ENCODE assay signal across 22 mouse cellular contexts in genomic region chr13:44559178-44559565, GRCm38 (mm10).
"Had no signal": no experiment of that assay in that cellular context is flagged by ENCODE, and none has a peak within 500 bp of the region (broad histone marks: within the 10 kb centered on the region; RNA-seq: fewer than 3 reads in every experiment).

No protein-coding gene starts in this region.

- H3K4me3 ChIP-seq: embryonic facial prominence, embryonic 10.5 days; embryonic facial prominence, embryonic 12.5 days; embryonic facial prominence, embryonic 13.5 days; embryonic facial prominence, embryonic 15.5 days; erythroblast, embryonic 14.5 days; forebrain, embryonic 10.5 days; forebrain, embryonic 12.5 days; forebrain, embryonic 13.5 days; forebrain, embryonic 15.5 days; gastrocnemius, adult 2 months; heart, adult 2 months; heart, embryonic 10.5 days had no signal

- H3K36me3 ChIP-seq: embryonic facial prominence, embryonic 10.5 days; embryonic facial prominence, embryonic 12.5 days; embryonic facial prominence, embryonic 13.5 days; embryonic facial prominence, embryonic 15.5 days; forebrain, embryonic 10.5 days; forebrain, embryonic 12.5 days; forebrain, embryonic 15.5 days; heart, embryonic 10.5 days had no signal

- H3K9me3 ChIP-seq: embryonic facial prominence, embryonic 10.5 days; embryonic facial prominence, embryonic 12.5 days; embryonic facial prominence, embryonic 13.5 days; embryonic facial prominence, embryonic 15.5 days; forebrain, embryonic 12.5 days; forebrain, embryonic 13.5 days; forebrain, embryonic 15.5 days; heart, embryonic 10.5 days had no signal

- H3K27me3 ChIP-seq: embryonic facial prominence, embryonic 12.5 days; embryonic facial prominence, embryonic 13.5 days; embryonic facial prominence, embryonic 15.5 days; forebrain, embryonic 12.5 days; forebrain, embryonic 13.5 days; forebrain, embryonic 15.5 days had no signal

- H3K9ac ChIP-seq: embryonic facial prominence, embryonic 12.5 days; embryonic facial prominence, embryonic 13.5 days; embryonic facial prominence, embryonic 15.5 days; forebrain, embryonic 12.5 days; forebrain, embryonic 13.5 days; forebrain, embryonic 15.5 days; forebrain, postnatal 0 days had no signal

- H3K4me2 ChIP-seq: embryonic facial prominence, embryonic 12.5 days; embryonic facial prominence, embryonic 13.5 days; embryonic facial prominence, embryonic 15.5 days; forebrain, embryonic 12.5 days; forebrain, embryonic 13.5 days; forebrain, embryonic 15.5 days had no signal

- DNase-seq: embryo, embryonic 11 days; forebrain, postnatal 0 days; gastrocnemius, adult 2 months; gastrocnemius, postnatal 10 days; gastrocnemius, postnatal 14 days; gastrocnemius, postnatal 25 days; gastrocnemius, postnatal 36 days; heart, adult 11 months; heart, adult 18-20 months; heart, adult 2 months had no signal

- ATAC-seq: forebrain, embryonic 13.5 days; forebrain, embryonic 14.5 days; forebrain, embryonic 15.5 days; forebrain, embryonic 16.5 days; forebrain, postnatal 0 days had no signal

- H3K27ac ChIP-seq: embryonic facial prominence, embryonic 10.5 days; embryonic facial prominence, embryonic 12.5 days; embryonic facial prominence, embryonic 13.5 days; embryonic facial prominence, embryonic 15.5 days; forebrain, embryonic 10.5 days; forebrain, embryonic 12.5 days; forebrain, embryonic 13.5 days; forebrain, embryonic 15.5 days; gastrocnemius, adult 2 months; heart, adult 2 months; heart, embryonic 10.5 days had no signal

- H3K4me1 ChIP-seq: embryonic facial prominence, embryonic 10.5 days; embryonic facial prominence, embryonic 12.5 days; forebrain, embryonic 12.5 days; forebrain, embryonic 13.5 days; forebrain, embryonic 15.5 days had no signal
